Mouse (Mus musculus) bone marrow, adult 2 months (tissue): ENCODE measurements around the gene Nfe2l1.

Experiments
- CTCF ChIP-seq: fragments of 200-500 bp; IDR thresholded peaks from 2 replicates; pipeline ENCODE4 v1.5.1; 2011; ENCODE audit warnings: low read length, control low read depth; ENCODE audit not compliant: control insufficient read depth, insufficient read depth
- POLR2A ChIP-seq: fragments of 200-500 bp; IDR thresholded peaks from 2 replicates; pipeline ENCODE4 v1.6.1; 2011; ENCODE audit warnings: low read depth, mild to moderate bottlenecking, control low read depth, low read length, borderline replicate concordance; ENCODE audit not compliant: control insufficient read depth

DNA sequence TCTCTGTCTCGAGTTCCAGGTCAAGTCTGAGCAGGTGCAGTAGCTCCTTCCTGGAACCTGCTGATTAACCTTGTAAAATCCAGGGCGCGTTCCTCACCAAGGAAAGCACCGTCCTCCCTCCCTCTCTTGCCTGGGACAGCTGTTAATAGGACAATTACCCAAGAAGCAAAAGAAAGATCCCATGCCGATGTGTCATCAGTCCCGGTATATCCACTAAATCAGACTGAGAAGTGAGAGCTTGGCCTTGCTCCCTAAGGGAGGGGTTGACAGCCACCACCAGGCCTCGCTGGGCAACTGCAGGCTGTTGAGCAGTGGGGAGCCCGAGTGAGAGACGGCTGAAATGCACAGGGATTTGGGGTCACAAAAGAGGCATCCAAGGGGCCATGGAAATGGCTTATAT lies 7.5 kb upstream of the Nfe2l1 start:
- TF ChIP-seq CTCF (peak; percentile 19; the same call in 1 of the 2 replicates), POLR2A (no peak)
